Mouse (Mus musculus): ENCODE measurements at regions not wholly inside any gene's neighbourhood (a gene's known extent, or its start where the extent isn't known, plus 50 kb on each side); places are given as distances from the start of the nearest gene placed in this dataset.

GRCm38 (mm10) chr11:112839721-112840494 is 57.9 kb downstream of the Sox9 start:
- DNase-seq (ENCODE audit: low spot score): no peak

GRCm38 (mm10) chr11:112840495-112840828 is 58.4 kb downstream of the Sox9 start:
- DNase-seq (ENCODE audit: low spot score): no peak

GRCm38 (mm10) chr11:112844258-112844901 is 62.4 kb downstream of the Sox9 start:
- no peak for DNase-seq (ENCODE audit: low spot score)

- no peak for DNase-seq (ENCODE audit: low spot score)
Observed at GRCm38 (mm10) chr11:112847146-112847545, 65.1 kb downstream of the Sox9 start.

GRCm38 (mm10) chr11:112847851-112848250 is 65.8 kb downstream of the Sox9 start:
- no peak for DNase-seq (ENCODE audit: low spot score)

- no peak for DNase-seq (ENCODE audit: low spot score)
Observed at GRCm38 (mm10) chr11:112849974-112850373, 68.0 kb downstream of the Sox9 start.

GRCm38 (mm10) chr11:112850532-112851272 is 68.7 kb downstream of the Sox9 start:
- DNase-seq (ENCODE audit: low spot score): no peak

- no peak for DNase-seq (ENCODE audit: low spot score)
Observed at GRCm38 (mm10) chr11:112851321-112851720, 69.3 kb downstream of the Sox9 start.

GRCm38 (mm10) chr11:112855975-112856374 is 74.0 kb downstream of the Sox9 start:
- no peak for DNase-seq (ENCODE audit: low spot score)

GRCm38 (mm10) chr11:112859309-112859708 is 77.3 kb downstream of the Sox9 start:
- DNase-seq (ENCODE audit: low spot score): no peak

GRCm38 (mm10) chr11:112860797-112861196 is 78.8 kb downstream of the Sox9 start:
- DNase-seq (ENCODE audit: low spot score): peak; percentile 24

- DNase-seq (ENCODE audit: low spot score): no peak
Observed at GRCm38 (mm10) chr11:112861233-112861632, 79.2 kb downstream of the Sox9 start.

- DNase-seq (ENCODE audit: low spot score): no peak
Observed at GRCm38 (mm10) chr11:112865836-112866235, 83.8 kb downstream of the Sox9 start.

- no peak for DNase-seq (ENCODE audit: low spot score)
Observed at GRCm38 (mm10) chr11:112869571-112869970, 87.5 kb downstream of the Sox9 start.

GRCm38 (mm10) chr11:112870201-112871035 is 88.4 kb downstream of the Sox9 start:
- peak; percentile 87 for DNase-seq (ENCODE audit: low spot score)

- no peak for DNase-seq (ENCODE audit: low spot score)
Observed at GRCm38 (mm10) chr11:112872677-112873367, 90.8 kb downstream of the Sox9 start.

GRCm38 (mm10) chr11:112874239-112874638 is 92.2 kb downstream of the Sox9 start:
- no peak for DNase-seq (ENCODE audit: low spot score)

- DNase-seq (ENCODE audit: low spot score): peak; percentile 58
Observed at GRCm38 (mm10) chr11:112876226-112876625, 94.2 kb downstream of the Sox9 start.

- no peak for DNase-seq (ENCODE audit: low spot score)
Observed at GRCm38 (mm10) chr11:112878436-112878835, 96.4 kb downstream of the Sox9 start.

GRCm38 (mm10) chr11:112880736-112881135 is 98.7 kb downstream of the Sox9 start:
- no peak for DNase-seq (ENCODE audit: low spot score)

GRCm38 (mm10) chr11:112885336-112885940 is 103.4 kb downstream of the Sox9 start:
- peak; percentile 67 for DNase-seq (ENCODE audit: low spot score)

All from embryo, embryonic 10 days (tissue).